Mouse (Mus musculus) adrenal gland, adult 2 months (tissue): ENCODE measurements at regions not wholly inside any gene's neighbourhood (a gene's known extent, or its start where the extent isn't known, plus 50 kb on each side); places are given as distances from the start of the nearest gene placed in this dataset.

Experiments
- DNase-seq: peaks from one replicate; pipeline ENCODE4 v3.0.0; 2021

- no peak for DNase-seq
Measured at GRCm38 (mm10) chr16:26169382-26169781, 63.8 kb upstream of the P3h2 start.

GRCm38 (mm10) chr16:26168216-26168615 lies 62.6 kb upstream of the P3h2 start:
- DNase-seq = no peak

- no peak for DNase-seq
Measured at GRCm38 (mm10) chr16:26164066-26164465, 58.5 kb upstream of the P3h2 start.

GRCm38 (mm10) chr16:26163401-26163800 lies 57.8 kb upstream of the P3h2 start:
- DNase-seq = no peak

GRCm38 (mm10) chr16:26157606-26158005 lies 52.0 kb upstream of the P3h2 start:
- no peak for DNase-seq
